Mouse (Mus musculus) E14TG2a.4 (cell line): Measurements from ENCODE around the gene Majin.

Experiments used
- CTCF ChIP-seq: conservative IDR thresholded peaks from 2 replicates; pipeline ENCODE4 v1.5.1; 2014; ENCODE audit warnings: low read length
- NANOG ChIP-seq: IDR thresholded peaks from 2 replicates; pipeline ENCODE4 v1.6.1; 2014; ENCODE audit warnings: borderline replicate concordance, low read length, mixed read lengths
- POU5F1 ChIP-seq: IDR thresholded peaks from 2 replicates; pipeline ENCODE4 v1.6.1; 2014; ENCODE audit warnings: low read length, borderline replicate concordance

DNA sequence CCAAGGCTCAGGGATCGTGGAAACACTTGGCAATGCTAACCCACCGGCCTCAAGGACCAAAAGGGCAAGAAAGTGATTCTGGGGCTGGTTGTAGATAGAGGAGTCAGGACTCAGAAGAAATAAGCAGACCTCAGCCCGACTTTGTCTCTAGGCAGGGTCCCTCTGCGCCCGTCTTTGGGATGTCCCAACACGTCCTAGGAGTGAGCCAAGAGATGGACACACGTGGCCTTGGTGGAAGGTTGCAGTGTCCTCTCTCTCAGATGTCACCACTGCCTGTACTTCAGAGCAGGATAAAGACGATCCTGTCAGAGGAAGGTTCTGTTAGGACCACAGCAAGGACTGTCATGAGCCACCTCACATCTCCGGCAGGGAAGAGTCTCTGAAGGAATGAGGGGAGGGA, 86.5 kb downstream of the Majin start:
- TF ChIP-seq CTCF: no peak
- no peak for TF ChIP-seq NANOG
- no peak for TF ChIP-seq POU5F1
